Mouse (Mus musculus): Measurements from ENCODE around the gene Fhl4. TPM values are rescaled to one million over a fixed set of nuclear protein-coding genes. Genes with fewer than 3 reads are reported as not detected.

Gene Fhl4
- polyA plus RNA-seq (2012; ENCODE audit: insufficient read depth, low replicate concordance), result not detected in 2 replicates

DNA sequence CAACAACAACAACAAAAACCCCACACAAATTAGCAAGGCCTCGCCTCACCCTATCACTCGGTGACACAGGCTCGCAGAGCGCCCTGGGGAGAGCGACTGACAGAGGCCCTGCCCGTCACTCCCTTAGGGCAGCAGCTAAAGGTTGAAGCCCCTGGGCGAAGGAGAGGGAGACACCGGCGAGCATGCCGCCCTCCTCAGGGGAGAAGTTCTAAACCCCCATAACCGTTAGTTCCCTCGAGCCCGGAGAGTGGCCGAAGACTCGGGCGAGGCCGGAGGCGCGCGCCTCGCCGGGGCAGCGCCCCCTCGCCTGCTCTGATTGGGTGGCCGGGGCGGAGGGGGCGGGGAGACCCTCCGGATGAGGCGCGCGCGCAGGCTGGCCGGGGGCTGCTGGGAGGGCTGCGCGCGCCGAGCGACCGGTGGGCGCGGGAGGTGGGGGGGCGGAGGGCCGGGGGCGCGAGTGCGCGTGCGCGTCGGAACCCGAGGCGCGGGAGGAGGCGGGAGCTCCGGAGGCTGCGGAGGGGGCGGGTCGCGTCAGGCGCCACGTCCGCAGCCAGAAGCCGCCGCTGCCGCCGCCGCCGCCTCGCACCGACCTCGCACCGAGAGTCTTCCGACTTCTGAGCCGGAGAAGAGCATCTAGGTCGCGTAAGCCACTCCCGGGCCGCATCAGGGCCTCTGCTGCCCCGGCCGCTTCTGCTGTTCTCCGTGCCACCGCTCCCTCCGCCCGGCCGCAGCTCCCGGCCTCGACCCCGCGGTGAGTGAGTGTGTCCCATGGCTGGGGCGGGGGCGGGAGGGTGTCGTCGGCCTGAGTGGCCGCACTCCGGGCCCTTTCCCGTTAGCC, at the start of gene Fhl4, which contains the start of gene Tmem263:
TSS of gene Fhl4 (minus strand) at position 249 of the 838 bp plus-strand sequence.
TSS of gene Tmem263 (plus strand) at position 381 of the 838 bp plus-strand sequence.
- H3K4me1 ChIP-seq, result peaks cover 21% of the 10 kb centered on the region
- TF ChIP-seq GATA1 (IDR thresholded peaks at IDR 0.05; ENCODE audit: borderline replicate concordance, low read length) (no peak), FLI1 (IDR thresholded peaks at IDR 0.05; ENCODE audit: low read length) (no peak)
- no peaks in the 10 kb centered on the region for H3K36me3 ChIP-seq (replicated peaks; ENCODE audit: low read length)
- H3K27me3 ChIP-seq (replicated peaks), result no peaks in the 10 kb centered on the region
- no peaks in the 10 kb centered on the region for H3K9me3 ChIP-seq
- peak within 1 kb of the TSS; percentile 93 for H3K4me3 ChIP-seq (replicated peaks)

DNA sequence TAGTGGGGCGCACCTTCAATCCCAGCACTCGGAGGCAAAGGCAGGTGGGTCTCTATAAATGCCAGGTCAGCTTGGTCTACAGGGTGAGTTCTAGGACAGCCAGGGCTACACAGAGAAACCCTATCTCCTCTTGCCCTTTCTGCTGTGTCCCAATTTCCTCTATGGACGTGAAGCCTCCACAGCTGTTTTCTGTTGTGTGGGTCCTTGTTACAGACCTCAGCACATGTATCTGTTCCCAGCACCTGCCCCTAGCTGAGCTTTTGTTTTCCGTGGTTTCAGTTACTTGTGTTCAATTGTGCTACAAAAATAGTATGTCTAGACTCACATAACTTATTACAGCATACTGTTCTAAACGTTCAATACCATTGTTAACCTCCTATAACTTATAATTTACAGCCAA, 46.9 kb upstream of the Fhl4 start:
- Histone ChIP-seq H3K9me3 (no peaks in the 10 kb centered on the region), H3K4me3 (replicated peaks) (no peak overlapping the region), H3K27me3 (replicated peaks) (no peaks in the 10 kb centered on the region), H3K4me1 (peaks cover 3% of the 10 kb centered on the region; the same call in 1 of the 2 replicates), H3K36me3 (replicated peaks; ENCODE audit: low read length) (peaks cover 77% of the 10 kb centered on the region)
- TF ChIP-seq FLI1 (IDR thresholded peaks at IDR 0.05; ENCODE audit: low read length) (no peak), GATA1 (IDR thresholded peaks at IDR 0.05; ENCODE audit: borderline replicate concordance, low read length) (no peak)

DNA sequence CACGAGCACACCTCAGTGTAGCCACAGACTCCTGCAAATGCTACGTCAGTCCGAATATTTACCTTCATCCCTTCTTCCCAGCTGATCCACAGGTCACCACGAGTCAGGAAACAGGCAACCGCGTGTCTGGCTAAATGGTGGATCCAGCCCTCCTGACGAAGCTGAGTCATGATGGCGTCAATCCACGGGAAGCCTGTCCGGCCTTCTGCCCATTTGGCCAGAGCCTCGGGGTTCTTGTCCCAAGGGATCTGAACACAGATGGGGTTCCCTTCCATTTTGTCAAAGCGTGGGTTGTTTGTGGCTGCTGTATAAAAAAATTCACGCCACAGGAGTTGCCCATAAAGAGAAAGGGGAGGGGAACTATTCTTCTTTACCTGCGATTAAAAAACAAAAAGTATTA, 44.0 kb upstream of the Fhl4 start:
- H3K27me3 ChIP-seq (replicated peaks), result no peaks in the 10 kb centered on the region
- no peaks in the 10 kb centered on the region for H3K9me3 ChIP-seq
- H3K4me1 ChIP-seq, result peaks cover 3% of the 10 kb centered on the region; the same call in 1 of the 2 replicates
- TF ChIP-seq GATA1 (IDR thresholded peaks at IDR 0.05; ENCODE audit: borderline replicate concordance, low read length) (no peak), FLI1 (IDR thresholded peaks at IDR 0.05; ENCODE audit: low read length) (no peak)
- H3K4me3 ChIP-seq (replicated peaks), result no peak overlapping the region
- peaks cover 88% of the 10 kb centered on the region for H3K36me3 ChIP-seq (replicated peaks; ENCODE audit: low read length)

DNA sequence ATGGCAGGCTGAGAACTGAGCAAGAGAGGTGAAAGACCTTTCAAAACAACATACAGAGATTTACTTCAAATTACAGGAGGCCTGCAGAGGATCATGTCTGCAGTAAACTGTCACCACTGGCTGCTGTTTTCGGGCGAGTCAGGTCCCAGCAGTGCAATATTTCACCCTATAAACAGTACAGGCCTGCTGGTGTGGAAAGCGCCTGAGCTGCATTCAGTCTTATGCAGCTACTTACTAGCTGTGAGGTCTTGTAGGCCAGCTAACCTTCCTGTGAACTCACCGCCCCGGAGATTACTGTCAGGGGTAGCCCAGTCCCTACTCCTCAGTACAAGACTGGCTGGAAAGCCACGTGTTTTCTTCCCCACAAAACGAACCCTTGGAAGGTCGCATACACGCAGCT, 39.2 kb upstream of the Fhl4 start:
- no peak for TF ChIP-seq GATA1 (IDR thresholded peaks at IDR 0.05; ENCODE audit: borderline replicate concordance, low read length)
- no peak for TF ChIP-seq FLI1 (IDR thresholded peaks at IDR 0.05; ENCODE audit: low read length)
- no peak overlapping the region for H3K4me3 ChIP-seq (replicated peaks)
- no peaks in the 10 kb centered on the region for H3K9me3 ChIP-seq
- peaks cover 81% of the 10 kb centered on the region for H3K36me3 ChIP-seq (replicated peaks; ENCODE audit: low read length)
- H3K4me1 ChIP-seq, result peaks cover 8% of the 10 kb centered on the region
- no peaks in the 10 kb centered on the region for H3K27me3 ChIP-seq (replicated peaks)

DNA sequence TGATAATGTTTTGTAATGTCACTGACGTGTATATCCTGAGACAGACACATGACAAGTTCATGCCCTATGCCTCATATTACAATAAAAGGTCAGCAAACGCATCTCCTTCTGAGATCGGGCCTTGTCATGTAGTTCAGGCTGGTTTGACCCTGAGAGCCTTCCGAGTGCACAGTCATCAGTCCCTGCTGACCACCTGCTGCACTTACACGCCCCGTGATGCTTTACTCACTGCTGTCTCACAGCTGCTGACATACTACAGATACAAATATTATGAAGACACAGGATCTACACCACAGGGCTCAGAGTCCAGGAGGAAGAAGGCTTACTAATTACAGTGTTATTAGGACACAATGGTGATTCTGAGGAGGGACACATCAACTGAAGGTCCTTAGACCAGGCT, 34.3 kb upstream of the Fhl4 start:
- Histone ChIP-seq H3K36me3 (replicated peaks; ENCODE audit: low read length) (peaks cover 73% of the 10 kb centered on the region), H3K4me1 (peaks cover 4% of the 10 kb centered on the region), H3K27me3 (replicated peaks) (no peaks in the 10 kb centered on the region), H3K9me3 (no peaks in the 10 kb centered on the region), H3K4me3 (replicated peaks) (no peak overlapping the region)
- TF ChIP-seq FLI1 (IDR thresholded peaks at IDR 0.05; ENCODE audit: low read length) (no peak), GATA1 (IDR thresholded peaks at IDR 0.05; ENCODE audit: borderline replicate concordance, low read length) (no peak)

DNA sequence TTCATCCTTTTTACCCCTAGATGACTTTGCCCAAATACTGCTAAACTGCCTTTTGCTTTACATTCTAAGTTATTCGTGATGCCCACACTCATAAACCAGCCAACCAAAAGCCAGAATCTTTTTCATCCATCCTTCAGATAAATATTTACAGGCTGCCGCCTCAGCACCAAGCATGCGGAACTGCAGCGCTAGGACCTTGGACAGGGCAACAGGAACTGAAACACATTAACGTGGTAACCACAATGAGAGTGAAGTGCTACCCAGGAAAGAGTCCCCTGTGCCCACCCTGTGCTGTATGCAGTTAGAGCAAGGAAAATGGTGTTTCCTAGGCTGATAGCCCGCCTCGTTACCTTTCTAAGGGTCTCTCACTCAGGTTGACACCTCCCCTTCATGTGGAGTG, 26.2 kb upstream of the Fhl4 start:
- no peaks in the 10 kb centered on the region for H3K27me3 ChIP-seq (replicated peaks)
- no peak for TF ChIP-seq GATA1 (IDR thresholded peaks at IDR 0.05; ENCODE audit: borderline replicate concordance, low read length)
- TF ChIP-seq FLI1 (IDR thresholded peaks at IDR 0.05; ENCODE audit: low read length), result no peak
- H3K9me3 ChIP-seq, result no peaks in the 10 kb centered on the region
- peaks cover 48% of the 10 kb centered on the region for H3K4me1 ChIP-seq
- peaks cover 56% of the 10 kb centered on the region for H3K36me3 ChIP-seq (replicated peaks; ENCODE audit: low read length)
- peak overlapping the region; percentile 94 for H3K4me3 ChIP-seq (replicated peaks)

DNA sequence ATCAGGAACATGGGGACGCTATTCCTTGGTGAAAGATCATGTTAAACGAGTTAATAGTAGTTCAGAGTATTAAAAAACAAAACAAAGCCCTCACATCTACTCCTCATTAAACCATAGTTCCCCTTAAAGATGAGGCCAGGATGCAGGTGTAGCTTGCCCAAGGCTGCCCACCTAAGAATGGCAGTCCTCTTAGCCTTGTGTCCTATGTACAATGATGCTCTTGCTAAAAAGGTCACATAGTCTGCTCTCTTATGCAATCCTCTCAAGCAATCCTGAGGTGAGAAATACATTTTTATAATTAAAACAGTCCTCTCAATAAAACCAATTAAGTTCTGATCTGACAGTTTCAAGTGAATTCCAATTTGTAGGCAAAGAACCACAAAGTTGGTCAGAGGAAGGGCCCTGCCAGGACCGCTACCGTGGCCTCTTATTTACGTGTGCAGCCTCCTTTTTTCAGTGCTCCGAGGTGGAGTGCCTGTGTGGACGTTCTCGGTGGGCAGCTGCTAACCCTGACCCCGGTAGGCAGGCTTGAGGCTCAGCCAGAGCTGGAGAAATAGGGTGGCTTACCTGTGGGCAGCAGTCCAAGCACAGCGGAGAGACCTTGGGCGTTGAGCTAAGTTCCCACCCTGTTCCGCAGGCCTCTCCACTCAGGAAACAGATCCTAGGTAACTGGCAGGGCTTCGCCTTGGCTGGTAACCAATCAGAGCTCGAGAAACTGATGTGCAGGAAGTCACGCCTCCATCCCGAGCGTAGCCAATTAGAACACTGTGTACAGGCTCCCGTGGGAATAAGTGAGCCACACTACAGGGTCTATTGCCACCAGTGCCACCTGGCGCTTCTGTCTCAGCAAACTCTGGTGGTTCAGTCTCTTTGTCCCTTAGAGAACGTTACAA, 25.3 kb upstream of the Fhl4 start, which contains the start of gene Mterf2:
TSS of gene Mterf2 (minus strand) at position 633 of the 893 bp plus-strand sequence.
- TF ChIP-seq GATA1 (IDR thresholded peaks at IDR 0.05; ENCODE audit: borderline replicate concordance, low read length) (no peak), FLI1 (IDR thresholded peaks at IDR 0.05; ENCODE audit: low read length) (no peak)
- Histone ChIP-seq H3K4me3 (replicated peaks) (peak within 1 kb of the TSS; percentile 94), H3K4me1 (peaks cover 50% of the 10 kb centered on the region), H3K27me3 (replicated peaks) (no peaks in the 10 kb centered on the region), H3K36me3 (replicated peaks; ENCODE audit: low read length) (peaks cover 58% of the 10 kb centered on the region), H3K9me3 (no peaks in the 10 kb centered on the region)

DNA sequence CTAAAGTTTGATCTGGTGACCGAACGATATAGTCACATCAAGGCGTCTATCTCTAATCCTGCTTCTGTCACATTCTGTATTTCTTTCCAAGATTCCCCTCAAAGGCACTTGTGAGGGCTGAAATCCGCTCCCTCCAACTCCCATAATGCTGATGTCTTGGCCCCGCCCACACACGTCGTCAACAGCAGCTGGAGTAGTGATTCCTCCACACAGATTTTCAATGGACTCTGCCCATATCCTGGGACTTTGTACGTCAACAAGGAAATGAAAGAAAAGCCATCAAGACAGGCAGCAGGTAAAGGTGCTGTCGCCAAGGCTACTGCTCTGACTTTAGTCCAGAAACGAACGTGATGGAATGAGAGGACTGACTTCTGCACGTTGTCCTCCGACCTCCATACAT, 22.9 kb upstream of the Fhl4 start:
- no peak for TF ChIP-seq GATA1 (IDR thresholded peaks at IDR 0.05; ENCODE audit: borderline replicate concordance, low read length)
- TF ChIP-seq FLI1 (IDR thresholded peaks at IDR 0.05; ENCODE audit: low read length), result no peak
- Histone ChIP-seq H3K4me3 (replicated peaks) (no peak overlapping the region), H3K36me3 (replicated peaks; ENCODE audit: low read length) (peaks cover 61% of the 10 kb centered on the region), H3K27me3 (replicated peaks) (no peaks in the 10 kb centered on the region), H3K4me1 (peaks cover 50% of the 10 kb centered on the region), H3K9me3 (no peaks in the 10 kb centered on the region)

DNA sequence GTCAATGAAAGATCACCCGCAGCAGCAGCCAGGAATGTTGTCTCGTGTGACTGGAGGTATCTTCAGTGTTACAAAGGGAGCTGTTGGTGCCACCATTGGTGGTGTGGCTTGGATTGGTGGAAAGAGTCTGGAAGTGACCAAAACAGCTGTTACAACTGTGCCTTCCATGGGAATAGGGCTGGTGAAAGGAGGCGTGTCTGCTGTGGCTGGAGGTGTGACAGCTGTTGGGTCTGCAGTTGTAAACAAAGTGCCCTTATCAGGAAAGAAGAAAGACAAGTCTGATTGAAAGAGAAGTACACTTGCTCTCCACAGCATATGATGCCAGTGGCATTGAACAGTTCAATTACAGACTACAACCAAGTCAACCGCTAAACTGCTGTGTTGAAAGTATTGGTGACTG, 12.1 kb upstream of the Fhl4 start:
- peaks cover 73% of the 10 kb centered on the region for H3K36me3 ChIP-seq (replicated peaks; ENCODE audit: low read length)

More for the DNA sequence above, 12.1 kb upstream of the Fhl4 start:
- no peak overlapping the region for H3K4me3 ChIP-seq (replicated peaks)
- peaks cover 6% of the 10 kb centered on the region for H3K4me1 ChIP-seq
- no peaks in the 10 kb centered on the region; the same call in 1 of the 2 replicates for H3K9me3 ChIP-seq
- no peaks in the 10 kb centered on the region for H3K27me3 ChIP-seq (replicated peaks)
- TF ChIP-seq FLI1 (IDR thresholded peaks at IDR 0.05; ENCODE audit: low read length), result no peak
- no peak for TF ChIP-seq GATA1 (IDR thresholded peaks at IDR 0.05; ENCODE audit: borderline replicate concordance, low read length)

All from megakaryocyte, embryonic 14.5 days (primary cell).